Mouse (Mus musculus) lung, postnatal 0 days (tissue): ENCODE measurements around the gene Pip5kl1.

Experiments
- CTCF ChIP-seq: IDR thresholded peaks from 2 replicates; pipeline ENCODE4 v1.5.1; 2016; ENCODE audit warnings: antibody characterized with exemption, mild to moderate bottlenecking
- EP300 ChIP-seq: IDR thresholded peaks from 2 replicates; pipeline ENCODE4 v1.6.1; 2016; ENCODE audit warnings: antibody characterized with exemption, mild to moderate bottlenecking, control low read depth

- TF ChIP-seq CTCF (no peak), EP300 (no peak)
Measured at GRCm38 (mm10) chr2:32607262-32607947, 32.8 kb downstream of the Pip5kl1 start.
